In the genomic region with DNA sequence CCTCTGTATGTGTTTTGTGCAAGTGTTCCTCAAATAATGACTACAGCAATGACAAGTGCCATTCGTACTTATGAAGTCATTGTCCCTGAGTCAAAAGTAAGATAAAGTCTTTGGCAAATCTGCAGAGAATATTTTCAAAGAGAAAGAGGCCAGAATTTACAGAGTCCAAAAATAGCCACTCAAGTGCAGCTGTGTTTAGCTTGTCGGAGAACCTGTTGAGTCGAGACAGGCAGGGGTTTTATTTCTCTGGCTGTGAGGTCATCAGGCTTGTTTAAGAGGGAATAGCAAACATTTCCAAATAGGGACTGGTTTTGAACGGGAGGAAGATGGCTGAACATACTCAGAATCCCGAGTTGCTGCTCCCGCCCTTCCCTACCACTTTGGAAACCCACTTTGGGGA, we compare ENCODE assay signal across 13 mouse cellular contexts.
DNase-seq lines count a peak whose midpoint lies in the region; ATAC-seq and TF ChIP-seq lines count a peak whose summit lies in the region.
"Had no signal": no experiment of that assay in that cellular context is flagged by ENCODE, and none has a peak within 500 bp of the region (broad histone marks: within the 10 kb centered on the region; RNA-seq: fewer than 3 reads in every experiment).

No protein-coding gene starts in this region.

- peak; percentile 25; the same call in 1 of the 2 replicates for TF ChIP-seq POLR2A in heart, adult 2 months (IDR thresholded peaks at IDR 0.05; ENCODE audit: insufficient read depth, low read depth, low read length)

- no peak overlapping the region for H3K4me2 ChIP-seq in embryonic facial prominence, embryonic 15.5 days (replicated peaks)
- no peak overlapping the region for H3K4me2 ChIP-seq in intestine, embryonic 15.5 days (replicated peaks)
- H3K4me2 ChIP-seq: neural tube, embryonic 13.5 days had no signal

- DNase-seq in heart, adult 2 months: peak in 1 of 2 experiments; percentile 33
- DNase-seq in heart, postnatal 4 days: no peak
- peak; percentile 85 for DNase-seq in lung, postnatal 36 days
- no peak for DNase-seq in cerebellum, adult 9-10 months
- no peak for DNase-seq in ovary, adult 18-20 months (ENCODE audit: low spot score)
- DNase-seq in urinary bladder, postnatal 4 days (ENCODE audit: low spot score in 2 of 2): no peak
- DNase-seq: forebrain, postnatal 0 days; right cerebral cortex, postnatal 14 days; thymus, adult 18-20 months had no signal

- 0 out of 2 replicates have a peak overlapping the region, but pooled peaks have one; percentile 6 for H3K9ac ChIP-seq in heart, adult 2 months (ENCODE audit: low read depth, low read length)
- H3K9ac ChIP-seq in embryonic facial prominence, embryonic 15.5 days: no peak overlapping the region
- H3K9ac ChIP-seq in intestine, embryonic 15.5 days: no peak overlapping the region
- H3K9ac ChIP-seq: forebrain, postnatal 0 days; neural tube, embryonic 13.5 days had no signal

- peaks cover 8% of the 10 kb centered on the region for H3K36me3 ChIP-seq in heart, adult 2 months (ENCODE audit: control insufficient read depth, insufficient read depth, low read length)
- H3K36me3 ChIP-seq in embryonic facial prominence, embryonic 15.5 days: no peaks in the 10 kb centered on the region
- no peaks in the 10 kb centered on the region for H3K36me3 ChIP-seq in intestine, embryonic 15.5 days
- H3K36me3 ChIP-seq: neural tube, embryonic 13.5 days had no signal

- TF ChIP-seq CTCF in heart, adult 2 months (IDR thresholded peaks at IDR 0.05): no peak

- no peak for ATAC-seq in embryonic facial prominence, embryonic 15.5 days (ENCODE audit: insufficient number of reproducible peaks, low FRiP score, low TSS enrichment, low read depth)
- ATAC-seq in intestine, embryonic 15.5 days: peak; percentile 72
- ATAC-seq: forebrain, postnatal 0 days had no signal

- H3K79me2 ChIP-seq in heart, adult 2 months (replicated peaks; ENCODE audit: control insufficient read depth, insufficient read depth, low read length): no peaks in the 10 kb centered on the region

- H3K27me3 ChIP-seq in heart, adult 2 months (ENCODE audit: control insufficient read depth, insufficient read depth, low read length): no peaks in the 10 kb centered on the region
- no peaks in the 10 kb centered on the region for H3K27me3 ChIP-seq in embryonic facial prominence, embryonic 15.5 days
- no peaks in the 10 kb centered on the region for H3K27me3 ChIP-seq in intestine, embryonic 15.5 days (replicated peaks)
- H3K27me3 ChIP-seq: neural tube, embryonic 13.5 days had no signal

- WGBS in heart, adult 2 months: 23% methylated on average over 6 of the region's 6 CpGs
- WGBS in embryonic facial prominence, embryonic 15.5 days: 66% methylated on average over 6 of the region's 6 CpGs
- WGBS in intestine, embryonic 15.5 days: 20% methylated on average over 6 of the region's 6 CpGs

- no peak overlapping the region for H3K4me3 ChIP-seq in heart, adult 2 months
- no peak overlapping the region for H3K4me3 ChIP-seq in embryonic facial prominence, embryonic 15.5 days (replicated peaks)
- no peak overlapping the region for H3K4me3 ChIP-seq in intestine, embryonic 15.5 days (replicated peaks)
- H3K4me3 ChIP-seq: neural tube, embryonic 13.5 days had no signal

- peak overlapping the region; percentile 93 for H3K27ac ChIP-seq in heart, adult 2 months
- H3K27ac ChIP-seq in embryonic facial prominence, embryonic 15.5 days (replicated peaks): peak overlapping the region; percentile 36; the same call in 1 of the 2 replicates
- peak overlapping the region; percentile 78 for H3K27ac ChIP-seq in intestine, embryonic 15.5 days
- H3K27ac ChIP-seq: kidney, postnatal 0 days; neural tube, embryonic 13.5 days had no signal

- no peaks in the 10 kb centered on the region for H3K9me3 ChIP-seq in embryonic facial prominence, embryonic 15.5 days (replicated peaks)
- H3K9me3 ChIP-seq in intestine, embryonic 15.5 days: no peaks in the 10 kb centered on the region
- H3K9me3 ChIP-seq: neural tube, embryonic 13.5 days had no signal

- TF ChIP-seq EP300 in heart, adult 2 months (IDR thresholded peaks at IDR 0.05; ENCODE audit: insufficient read depth, low read depth, low read length): no peak

- peaks cover 25% of the 10 kb centered on the region for H3K4me1 ChIP-seq in heart, adult 2 months (ENCODE audit: control insufficient read depth, insufficient read depth, low read length)
- peaks cover 34% of the 10 kb centered on the region for H3K4me1 ChIP-seq in embryonic facial prominence, embryonic 15.5 days
- H3K4me1 ChIP-seq in intestine, embryonic 15.5 days (replicated peaks): peaks cover 9% of the 10 kb centered on the region

- intact Hi-C loops in heart, adult 2 months (cut with DNase I): no loop called here

Comparison
In these comparisons a context has a peak if more than half of its experiments do, and no peak if none do; other contexts are left out.
1. H3K27ac ChIP-seq: peak in every context shown above with its lines; median percentile 93 in heart, adult 2 months; 78 in intestine, embryonic 15.5 days; 36 in embryonic facial prominence, embryonic 15.5 days.